Mouse (Mus musculus) hindbrain, embryonic 11.5 days (tissue): ENCODE results near the gene 1700069L16Rik. TPM values are rescaled to one million over a fixed set of nuclear protein-coding genes. Genes with fewer than 3 reads are reported as not detected.

ENCODE experiments used
- ATAC-seq: fragments of 200-750 bp; cut with Nextera tagmentation; 2 replicates; pipeline ENCODE4 v1.8.0; 2017; ENCODE audit warnings: mild to moderate bottlenecking, moderate TSS enrichment, moderate library complexity; ENCODE audit not compliant: low FRiP score
- DNase-seq: peaks from one replicate; pipeline ENCODE4 v3.0.0-alpha.2; 2015; ENCODE audit warnings: low spot score
- H3K27ac ChIP-seq: fragments of 300-500 bp; sonication (generic); 2 replicates; pipeline ENCODE4 v1.5.1; 2014; ENCODE audit warnings: mild to moderate bottlenecking, low read depth, low read length
- H3K27me3 ChIP-seq: fragments of 300-500 bp; sonication (generic); 2 replicates; pipeline ENCODE4 v1.6.1; 2014; ENCODE audit warnings: mild to moderate bottlenecking, low read length, moderate library complexity, mixed read lengths; ENCODE audit not compliant: control insufficient read depth, insufficient read depth
- H3K36me3 ChIP-seq: fragments of 300-500 bp; sonication (generic); 2 replicates; pipeline ENCODE4 v1.6.1; 2014; ENCODE audit warnings: mild to moderate bottlenecking, low read length, moderate library complexity, mixed read lengths; ENCODE audit not compliant: control insufficient read depth, insufficient read depth
- H3K4me1 ChIP-seq: fragments of 300-500 bp; sonication (generic); replicated peaks from 2 replicates; pipeline ENCODE4 v1.6.1; 2014; ENCODE audit warnings: low read length, mixed read lengths; ENCODE audit not compliant: control insufficient read depth, insufficient read depth
- H3K4me2 ChIP-seq: fragments of 300-500 bp; sonication (generic); replicated peaks from 2 replicates; pipeline ENCODE4 v1.6.1; 2014; ENCODE audit warnings: mild to moderate bottlenecking, low read depth, low read length
- H3K4me3 ChIP-seq: fragments of 300-500 bp; sonication (generic); 2 replicates; pipeline ENCODE4 v1.5.1; 2014; ENCODE audit warnings: low read depth, low read length
- H3K9ac ChIP-seq: fragments of 300-500 bp; sonication (generic); 2 replicates; pipeline ENCODE4 v1.6.1; 2014; ENCODE audit warnings: low read depth, low read length
- H3K9me3 ChIP-seq: fragments of 300-500 bp; sonication (generic); 2 replicates; pipeline ENCODE4 v1.6.1; 2016; ENCODE audit warnings: low read length; ENCODE audit not compliant: control insufficient read depth
- WGBS: fragments of 180-500 bp; shearing (Covaris S2); extraction: QIAGEN DNeasy Blood & Tissue Kit; methylation state at CpG from one replicate; pipeline ENCODE4 v1.1.7; 2014; 5-methylcytosine and 5-hydroxymethylcytosine counted together
- polyA plus RNA-seq: library from polyadenylated mRNA; unstranded; fragments of >200 nt; fragmentation: Nextera tagmentation; extraction: Ambion mirVana; gene quantifications from 2 replicates; pipeline ENCODE4 v1.2.1, GENCODE M21; 2014

The 1700069L16Rik gene
- polyA plus RNA-seq, 1 experiment from 2014 or later, result not detected

- ATAC-seq, result no peak
- DNase-seq, result no peak
- 72% methylated on average over 6 of the region's 6 CpGs for WGBS
- H3K9me3 ChIP-seq, result no peaks in the 10 kb centered on the region
- no peak overlapping the region for H3K4me2 ChIP-seq
- no peak overlapping the region for H3K9ac ChIP-seq
- H3K36me3 ChIP-seq, result no peaks in the 10 kb centered on the region
- no peaks in the 10 kb centered on the region for H3K27me3 ChIP-seq
- no peak overlapping the region for H3K4me3 ChIP-seq
- H3K4me1 ChIP-seq, result no peaks in the 10 kb centered on the region
- no peak overlapping the region for H3K27ac ChIP-seq
Observed at GRCm38 (mm10) chr5:113726618-113727017, 2.0 kb upstream of the 1700069L16Rik start.

GRCm38 (mm10) chr5:113725417-113725816 is 845 bp upstream of the 1700069L16Rik start:
- WGBS, result 64% methylated on average over 12 of the region's 12 CpGs
- Histone ChIP-seq H3K27ac (no peak overlapping the region), H3K4me3 (no peak overlapping the region), H3K9me3 (no peaks in the 10 kb centered on the region), H3K27me3 (no peaks in the 10 kb centered on the region), H3K4me2 (no peak overlapping the region), H3K36me3 (no peaks in the 10 kb centered on the region), H3K9ac (no peak overlapping the region), H3K4me1 (no peaks in the 10 kb centered on the region)
- ATAC-seq (no peak), DNase-seq (no peak)

GRCm38 (mm10) chr5:113723567-113724237 is 870 bp downstream of the 1700069L16Rik start:
- no peak for DNase-seq
- Histone ChIP-seq H3K27ac (no peak overlapping the region), H3K9ac (no peak overlapping the region), H3K4me1 (no peaks in the 10 kb centered on the region), H3K4me2 (no peak overlapping the region), H3K36me3 (no peaks in the 10 kb centered on the region), H3K4me3 (no peak overlapping the region), H3K27me3 (no peaks in the 10 kb centered on the region), H3K9me3 (no peaks in the 10 kb centered on the region)
- ATAC-seq, result no peak
- 32% methylated on average over 8 of the region's 8 CpGs for WGBS

DNA sequence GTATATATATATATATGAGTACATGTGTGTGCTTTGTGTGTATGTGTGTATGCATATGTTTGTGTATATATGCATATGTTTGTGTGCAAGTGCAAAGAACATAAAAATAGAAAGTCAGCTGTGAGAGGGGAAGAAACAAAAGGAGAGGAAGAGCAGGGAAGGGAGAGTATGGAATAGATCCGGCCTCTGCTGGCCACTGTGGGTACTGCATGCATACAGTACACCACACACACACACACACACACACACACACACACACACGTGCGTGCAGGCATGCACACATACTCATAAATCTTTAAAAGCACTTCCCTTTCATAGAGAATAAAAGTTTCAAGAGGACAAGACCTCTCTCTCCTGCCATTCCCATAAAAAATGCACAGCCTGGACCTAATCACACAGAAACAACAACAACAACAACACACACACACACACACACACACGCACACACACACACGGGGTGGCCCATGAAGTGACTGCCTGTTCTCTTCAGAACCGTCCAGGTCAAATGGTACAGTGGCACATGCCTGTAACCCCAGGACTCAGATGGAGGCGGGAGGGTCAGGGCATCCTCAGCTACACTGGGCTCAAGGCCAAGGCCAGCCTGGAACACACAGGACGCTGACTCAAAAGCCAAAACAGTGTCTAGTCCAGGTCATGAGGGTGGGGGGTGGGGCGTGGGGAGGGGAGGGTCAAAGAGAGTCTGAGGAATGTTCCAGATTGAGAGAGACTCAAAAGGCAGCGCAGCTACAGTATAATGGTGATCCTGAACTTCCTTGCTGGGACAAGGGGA is 2.2 kb downstream of the 1700069L16Rik start:
- Histone ChIP-seq H3K36me3 (no peaks in the 10 kb centered on the region), H3K9ac (no peak overlapping the region), H3K4me1 (no peaks in the 10 kb centered on the region), H3K27ac (no peak overlapping the region), H3K9me3 (no peaks in the 10 kb centered on the region), H3K4me2 (no peak overlapping the region), H3K4me3 (no peak overlapping the region), H3K27me3 (no peaks in the 10 kb centered on the region)
- 87% methylated on average over 10 of the region's 10 CpGs for WGBS
- no peak for DNase-seq
- no peak for ATAC-seq

DNA sequence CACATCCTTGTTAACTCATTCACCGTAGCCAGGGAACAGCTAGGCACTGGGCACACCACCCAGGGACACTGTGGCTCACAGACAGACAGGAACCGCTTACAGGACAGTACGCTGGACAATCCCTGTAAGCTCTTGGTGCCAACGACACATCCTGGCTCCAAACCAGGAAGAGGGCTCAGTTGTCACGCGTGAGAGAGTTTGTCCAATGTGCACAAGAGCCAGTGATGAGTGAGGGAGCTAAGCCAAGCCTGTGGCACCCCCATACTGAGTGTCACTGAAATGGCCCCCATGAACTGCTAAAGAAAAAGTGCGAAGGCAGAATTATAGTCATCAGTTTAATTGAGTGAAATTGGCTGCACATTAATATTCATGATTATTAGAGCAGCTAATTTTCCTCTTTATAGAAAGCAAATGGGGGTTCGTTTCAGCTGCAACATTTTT is 5.3 kb downstream of the 1700069L16Rik start:
- Histone ChIP-seq H3K36me3 (no peaks in the 10 kb centered on the region), H3K4me3 (no peak overlapping the region), H3K9me3 (no peaks in the 10 kb centered on the region), H3K27ac (no peak overlapping the region), H3K27me3 (no peaks in the 10 kb centered on the region), H3K9ac (no peak overlapping the region), H3K4me2 (no peak overlapping the region), H3K4me1 (no peaks in the 10 kb centered on the region)
- WGBS, result 88% methylated on average over 8 of the region's 8 CpGs
- DNase-seq, result no peak
- ATAC-seq, result no peak

GRCm38 (mm10) chr5:113716581-113717388 is 7.8 kb downstream of the 1700069L16Rik start:
- H3K9ac ChIP-seq, result no peak overlapping the region
- H3K4me2 ChIP-seq, result no peak overlapping the region
- H3K27me3 ChIP-seq, result no peaks in the 10 kb centered on the region
- no peaks in the 10 kb centered on the region for H3K4me1 ChIP-seq
- no peaks in the 10 kb centered on the region for H3K9me3 ChIP-seq
- DNase-seq, result peak; percentile 79
- ATAC-seq, result peak; percentile 38; the same call in 1 of the 2 replicates
- 8% methylated on average over 12 of the region's 12 CpGs for WGBS
- peak overlapping the region; percentile 36 for H3K27ac ChIP-seq
- no peak overlapping the region for H3K4me3 ChIP-seq
- no peaks in the 10 kb centered on the region for H3K36me3 ChIP-seq

DNA sequence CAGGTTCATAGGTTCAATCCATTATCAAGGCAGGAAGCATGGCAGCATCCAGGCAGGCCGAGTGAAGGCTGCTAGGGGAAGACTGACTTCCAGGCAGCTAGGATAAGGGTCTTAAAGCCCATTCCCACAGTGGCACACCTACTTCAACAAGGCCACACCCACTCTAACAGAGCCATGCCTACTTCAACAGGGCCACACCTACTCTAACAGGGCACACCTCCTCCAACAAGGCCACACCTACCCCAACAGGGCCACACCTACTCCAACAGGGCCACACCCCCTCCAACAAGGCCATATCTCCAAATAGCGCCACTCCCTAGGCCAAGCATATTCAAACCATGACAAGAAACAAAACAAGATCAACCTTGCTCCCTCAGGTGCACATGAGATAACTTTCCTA is 11.7 kb downstream of the 1700069L16Rik start:
- H3K4me2 ChIP-seq, result no peak overlapping the region
- DNase-seq, result no peak
- H3K36me3 ChIP-seq, result no peaks in the 10 kb centered on the region
- 83% methylated on average over 2 of the region's 2 CpGs for WGBS
- no peak overlapping the region for H3K4me3 ChIP-seq
- H3K27me3 ChIP-seq, result no peaks in the 10 kb centered on the region
- H3K9ac ChIP-seq, result no peak overlapping the region
- no peaks in the 10 kb centered on the region for H3K4me1 ChIP-seq
- no peak overlapping the region for H3K27ac ChIP-seq
- no peaks in the 10 kb centered on the region for H3K9me3 ChIP-seq
- ATAC-seq, result no peak

- WGBS, result 60% methylated on average over 21 of the region's 21 CpGs
Observed at GRCm38 (mm10) chr5:113703803-113704585, 20.6 kb downstream of the 1700069L16Rik start.

More at GRCm38 (mm10) chr5:113703803-113704585, 20.6 kb downstream of the 1700069L16Rik start:
- Histone ChIP-seq H3K27ac (peak overlapping the region; percentile 44; the same call in 1 of the 2 replicates), H3K9ac (no peak overlapping the region), H3K4me3 (no peak overlapping the region), H3K4me1 (no peaks in the 10 kb centered on the region), H3K36me3 (no peaks in the 10 kb centered on the region), H3K27me3 (no peaks in the 10 kb centered on the region), H3K4me2 (no peak overlapping the region), H3K9me3 (no peaks in the 10 kb centered on the region)
- DNase-seq (no peak), ATAC-seq (no peak)
